Mouse (Mus musculus) right cerebral cortex, postnatal 14 days (tissue): ENCODE results near the gene Dapl1.
A peak's percentile ranks its signal among the peaks of the same experiment; 100 is the strongest.

Source experiments
- DNase-seq: peaks from one replicate; pipeline ENCODE4 v3.0.0; 2022

Gene Dapl1

GRCm38 (mm10) chr2:59541121-59541887 is 56.9 kb downstream of the Dapl1 start:
- peak; percentile 86 for DNase-seq

GRCm38 (mm10) chr2:59543543-59544065 is 59.2 kb downstream of the Dapl1 start:
- no peak for DNase-seq

GRCm38 (mm10) chr2:59544237-59544909 is 59.9 kb downstream of the Dapl1 start:
- no peak for DNase-seq

GRCm38 (mm10) chr2:59545001-59545400 is 60.5 kb downstream of the Dapl1 start:
- DNase-seq = no peak

- DNase-seq = no peak
These were observed 63.1 kb downstream of the Dapl1 start for GRCm38 (mm10) chr2:59547369-59548099.

GRCm38 (mm10) chr2:59552784-59553183 is 68.3 kb downstream of the Dapl1 start:
- DNase-seq = no peak

- no peak for DNase-seq
These were observed 70.0 kb downstream of the Dapl1 start for GRCm38 (mm10) chr2:59554373-59554940.
